Mouse (Mus musculus) left cerebral cortex, postnatal 25 days (tissue): ENCODE results near the gene Tmem132c. TPM values are rescaled to one million over a fixed set of nuclear protein-coding genes. Genes with fewer than 3 reads are reported as not detected.
A peak's percentile ranks its signal among the peaks of the same experiment; 100 is the strongest.

Experiments used
- DNase-seq, 2 experiments: peaks; one replicate each; pipeline ENCODE4 v3.0.0; 2022; ENCODE audit warnings: low spot score in 2 of 2, mixed read lengths in 1 of 2
- intact Hi-C: fragments of 180-260 bp; cut with DNase I; formaldehyde crosslinking; loops from one replicate; pipeline ENCODE4 v1.15.1; 2025
- total RNA-seq, 2 experiments: library from RNA; stranded (reverse); gene quantifications; 2 replicates each; pipeline ENCODE4 v1.2.3; 2021

The Tmem132c gene
- 1 to 10 TPM; 6.0 to 6.4 TPM for total RNA-seq

GRCm38 (mm10) chr5:127241136-127241924 lies at the start of gene Tmem132c:
Gene Tmem132c, plus strand, starts transcription at chr5:127241808.
- intact Hi-C loops, result loop anchor here (5.0 kb wide), 1 partner anchor 241 kb away; no protein-coding TSS in a partner anchor
- DNase-seq, result peak; percentile 45 to 53

- intact Hi-C loops, result no loop called here
- no peak for DNase-seq
Observed at GRCm38 (mm10) chr5:127191881-127192280, 49.7 kb upstream of the Tmem132c start.

- intact Hi-C loops, result no loop called here
- DNase-seq, result no peak
Observed at GRCm38 (mm10) chr5:127198850-127199249, 42.8 kb upstream of the Tmem132c start.

- intact Hi-C loops, result no loop called here
- no peak for DNase-seq
Observed at GRCm38 (mm10) chr5:127204881-127205280, 36.7 kb upstream of the Tmem132c start.

- no peak for DNase-seq
- intact Hi-C loops, result no loop called here
Observed at GRCm38 (mm10) chr5:127216389-127216788, 25.2 kb upstream of the Tmem132c start.

DNA sequence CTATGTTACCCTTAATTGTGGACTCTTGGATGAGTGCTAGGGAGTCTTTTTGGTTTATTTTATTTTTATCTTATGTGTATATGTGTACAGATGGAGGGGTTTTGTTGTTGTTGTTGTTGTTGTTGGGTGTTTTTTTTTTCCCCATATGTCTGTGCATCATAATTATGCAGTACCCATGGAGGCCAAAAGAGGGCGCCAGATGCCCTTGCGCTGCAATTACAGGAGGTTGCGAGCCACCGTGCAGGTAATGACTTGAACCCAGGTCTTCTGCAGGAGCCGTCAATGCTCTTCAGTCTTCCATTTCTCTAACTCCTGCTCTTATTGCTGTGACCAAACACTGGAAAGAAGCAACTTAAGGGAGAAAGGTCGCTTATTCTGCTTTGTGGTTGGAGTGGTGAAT lies 23.9 kb upstream of the Tmem132c start:
- intact Hi-C loops, result no loop called here
- no peak for DNase-seq

GRCm38 (mm10) chr5:127227929-127228595 lies 13.5 kb upstream of the Tmem132c start:
- DNase-seq, result no peak
- intact Hi-C loops, result no loop called here

- peak; percentile 9 to 33 for DNase-seq
- intact Hi-C loops, result loop anchor here (2.0 kb wide), 2 partner anchors 106 to 342 kb away; no protein-coding TSS in a partner anchor
Observed at GRCm38 (mm10) chr5:127234715-127235114, 6.9 kb upstream of the Tmem132c start.

DNA sequence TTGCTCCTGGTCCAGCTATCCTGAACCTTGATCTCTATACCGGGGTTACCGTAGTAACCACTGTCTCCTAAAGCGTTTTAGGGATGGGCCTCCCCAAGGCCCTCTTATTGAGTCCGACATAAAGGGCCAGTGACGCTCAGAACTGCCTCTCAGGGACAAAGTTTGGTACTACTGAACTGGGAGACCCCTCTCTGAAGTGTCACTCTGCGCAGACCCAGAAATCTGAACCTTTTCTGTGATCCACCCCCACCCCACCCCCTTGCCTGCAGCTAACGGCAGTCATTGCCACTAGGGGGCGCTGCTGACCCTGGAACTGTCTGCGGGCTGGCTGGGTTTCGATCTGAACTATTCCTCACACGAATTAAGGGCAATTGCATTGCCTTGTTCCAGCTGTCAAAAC lies 6.4 kb upstream of the Tmem132c start:
- DNase-seq, result peak; percentile 68 to 69
- intact Hi-C loops, result loop anchor here (2.0 kb wide), 2 partner anchors 106 to 342 kb away; no protein-coding TSS in a partner anchor

DNA sequence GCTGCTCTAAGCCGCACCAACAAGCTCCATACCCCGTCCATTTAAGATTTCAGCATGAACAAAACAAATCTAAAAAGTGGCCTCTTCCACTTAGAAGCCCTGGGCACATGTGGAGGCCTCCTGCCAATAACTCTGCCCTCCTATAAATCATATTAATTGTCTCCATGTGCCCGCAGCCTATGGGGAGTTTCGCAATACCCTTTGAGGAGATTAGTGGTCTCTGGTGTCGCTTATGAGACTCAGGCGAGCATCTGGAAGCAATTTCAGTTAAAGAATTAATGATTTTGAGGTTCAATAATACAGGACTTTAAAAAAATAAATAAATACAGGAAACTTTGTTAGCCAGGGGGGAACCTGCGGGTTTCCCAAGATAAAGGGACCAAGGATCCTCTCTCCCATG lies 1.9 kb upstream of the Tmem132c start:
- no peak for DNase-seq
- intact Hi-C loops, result loop anchor here (5.0 kb wide), 1 partner anchor 243 kb away; no protein-coding TSS in a partner anchor

GRCm38 (mm10) chr5:127240646-127241045 lies 962 bp upstream of the Tmem132c start:
- intact Hi-C loops, result loop anchor here (5.0 kb wide), 1 partner anchor 242 kb away; no protein-coding TSS in a partner anchor
- no peak for DNase-seq

- DNase-seq, result no peak
- intact Hi-C loops, result loop anchor here (5.0 kb wide), 1 partner anchor 240 kb away; no protein-coding TSS in a partner anchor
Observed at GRCm38 (mm10) chr5:127241925-127242762, 536 bp downstream of the Tmem132c start.

DNA sequence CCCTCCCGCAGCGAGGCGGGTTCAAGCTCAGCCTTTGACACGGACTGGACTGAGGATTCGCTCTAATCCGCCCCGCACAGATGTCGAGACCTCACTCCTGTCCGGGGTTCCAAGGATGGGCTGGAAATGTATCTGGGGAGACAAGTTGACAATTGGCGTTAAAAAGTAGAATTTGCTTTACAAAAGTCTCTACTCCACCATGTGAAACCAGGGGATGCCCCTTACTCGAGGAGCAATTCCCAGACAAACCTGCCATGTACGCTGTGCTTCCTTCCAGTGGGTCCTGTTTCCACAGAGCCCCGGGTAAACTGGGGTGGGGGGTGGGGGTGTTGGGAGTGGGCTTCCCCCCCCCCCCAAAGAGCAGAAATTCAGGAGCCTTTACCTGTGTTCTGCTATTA lies 1.2 kb downstream of the Tmem132c start:
- no peak for DNase-seq
- intact Hi-C loops, result loop anchor here (5.0 kb wide), 1 partner anchor 240 kb away; no protein-coding TSS in a partner anchor

DNA sequence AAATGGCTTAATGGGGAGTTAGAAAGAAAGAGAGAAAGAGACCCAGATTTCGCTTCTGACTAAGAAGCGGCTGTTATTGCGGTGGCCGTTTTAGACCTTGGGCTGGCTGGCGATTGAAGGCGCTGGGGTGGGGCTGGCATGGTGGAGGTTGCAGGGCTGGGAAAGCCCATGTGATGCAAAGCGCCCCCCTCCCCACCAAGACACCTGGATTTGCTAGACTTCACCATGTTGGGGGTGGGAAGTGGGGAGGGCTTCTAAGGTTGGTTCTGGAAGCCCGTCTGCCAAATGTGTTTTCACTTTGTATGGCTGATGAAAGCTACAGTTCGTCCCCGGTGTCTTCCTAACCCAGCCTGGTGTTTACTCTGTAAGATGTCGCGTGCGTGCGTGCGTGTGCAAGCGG lies 1.6 kb downstream of the Tmem132c start:
- intact Hi-C loops, result loop anchor here (5.0 kb wide), 1 partner anchor 239 kb away; no protein-coding TSS in a partner anchor

DNA sequence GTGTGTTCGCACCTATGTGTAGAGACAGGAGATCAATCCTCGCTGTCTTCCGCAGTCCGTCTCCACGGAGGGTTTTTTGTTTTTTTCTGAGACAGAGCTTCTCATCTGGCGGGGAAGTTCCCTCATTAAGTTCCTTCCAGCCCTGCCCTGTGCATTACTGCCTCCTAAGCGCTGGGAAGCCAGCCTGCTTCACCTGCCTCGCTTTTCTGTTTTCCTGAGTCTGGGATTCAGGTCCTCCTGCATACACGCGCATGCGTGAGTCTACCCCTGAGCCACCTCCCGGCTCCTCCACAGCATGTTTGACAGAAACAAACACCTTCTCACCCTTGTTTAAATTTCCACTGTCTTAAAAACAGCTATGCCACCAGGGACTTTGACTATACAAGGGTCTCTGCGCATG lies 2.0 kb downstream of the Tmem132c start:
- intact Hi-C loops, result loop anchor here (5.0 kb wide), 1 partner anchor 239 kb away; no protein-coding TSS in a partner anchor
- DNase-seq, result peak in 1 of 2 experiments; percentile 9

More for the DNA sequence above, 1.6 kb downstream of the Tmem132c start:
- DNase-seq, result peak in 1 of 2 experiments; percentile 3

DNA sequence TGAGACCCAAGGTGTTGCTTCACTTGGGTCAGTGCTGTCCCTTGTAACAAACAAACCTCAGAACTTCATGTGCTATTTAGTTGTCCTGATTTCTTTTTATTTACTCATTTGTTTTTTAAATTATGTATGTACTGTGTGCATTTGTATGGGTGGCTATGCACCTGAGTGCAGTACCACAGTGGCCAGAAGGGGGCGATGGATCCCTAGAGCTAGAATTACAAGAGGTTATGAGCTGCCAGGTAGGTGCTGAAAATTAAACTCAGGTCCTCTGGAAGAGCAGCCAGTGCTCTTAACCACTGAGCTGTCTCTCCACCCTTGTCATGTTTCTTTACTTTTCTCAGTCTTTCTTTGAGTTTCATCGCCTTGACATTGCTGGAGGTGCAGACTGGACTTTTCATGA lies 11.7 kb downstream of the Tmem132c start:
- DNase-seq, result no peak
- intact Hi-C loops, result no loop called here

GRCm38 (mm10) chr5:127256947-127257610 lies 15.5 kb downstream of the Tmem132c start:
- intact Hi-C loops, result loop anchor here (5.0 kb wide), 1 partner anchor 80 kb away; no protein-coding TSS in a partner anchor
- no peak for DNase-seq

- no peak for DNase-seq
- intact Hi-C loops, result no loop called here
Observed at GRCm38 (mm10) chr5:127262136-127262535, 20.5 kb downstream of the Tmem132c start.

- DNase-seq, result no peak
- intact Hi-C loops, result no loop called here
Observed at GRCm38 (mm10) chr5:127271145-127271544, 29.5 kb downstream of the Tmem132c start.
